Mouse (Mus musculus): ENCODE data around the gene Tiam2. TPM values are rescaled to one million over a fixed set of nuclear protein-coding genes. Genes with fewer than 3 reads are reported as not detected.
"Not testable (repeated sequence)": the region's sequence is repeated elsewhere in the genome, so short reads cannot be mapped to it uniquely, and the experiment has no call there.

Gene Tiam2
- total RNA-seq, 2 experiments from 2014 or later, result 1.4 to 2.3 TPM

- no peak for DNase-seq
- intact Hi-C loops (cut with DNase I), result no loop called here
These were observed 11.1 kb downstream of the Tiam2 start for GRCm38 (mm10) chr17:3337525-3337888.

- no peak for DNase-seq
- intact Hi-C loops (cut with DNase I), result no loop called here
These were observed 12.4 kb downstream of the Tiam2 start for GRCm38 (mm10) chr17:3338821-3339220.

DNA sequence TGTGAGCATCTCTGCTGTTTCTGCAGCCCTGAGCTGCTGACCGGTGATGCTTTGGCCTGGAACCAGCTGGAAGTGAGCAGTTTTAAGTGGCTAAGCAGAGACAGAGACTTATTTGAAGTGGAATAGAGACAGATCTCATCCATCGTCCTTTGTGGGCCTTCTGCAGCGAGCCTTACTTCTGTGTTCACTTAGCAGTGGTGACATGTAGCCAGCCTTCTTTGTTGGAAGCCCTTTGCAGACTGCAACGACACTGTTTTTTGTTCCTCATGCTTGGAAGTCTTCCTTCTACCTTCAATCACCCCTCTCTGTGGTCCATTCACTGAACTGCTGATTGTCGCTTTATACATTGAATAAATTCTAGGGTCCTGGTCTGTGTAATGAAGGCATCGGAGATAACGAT lies 18.5 kb downstream of the Tiam2 start:
- intact Hi-C loops (cut with DNase I), result loop anchor here (5.0 kb wide), 1 partner anchor 58 kb away; no protein-coding TSS in a partner anchor

GRCm38 (mm10) chr17:3345276-3345885 lies 19.0 kb downstream of the Tiam2 start:
- DNase-seq, result no peak
- intact Hi-C loops (cut with DNase I), result loop anchor here (5.0 kb wide), 1 partner anchor 58 kb away; no protein-coding TSS in a partner anchor

More for the DNA sequence above, 18.5 kb downstream of the Tiam2 start:
- DNase-seq, result no peak

DNA sequence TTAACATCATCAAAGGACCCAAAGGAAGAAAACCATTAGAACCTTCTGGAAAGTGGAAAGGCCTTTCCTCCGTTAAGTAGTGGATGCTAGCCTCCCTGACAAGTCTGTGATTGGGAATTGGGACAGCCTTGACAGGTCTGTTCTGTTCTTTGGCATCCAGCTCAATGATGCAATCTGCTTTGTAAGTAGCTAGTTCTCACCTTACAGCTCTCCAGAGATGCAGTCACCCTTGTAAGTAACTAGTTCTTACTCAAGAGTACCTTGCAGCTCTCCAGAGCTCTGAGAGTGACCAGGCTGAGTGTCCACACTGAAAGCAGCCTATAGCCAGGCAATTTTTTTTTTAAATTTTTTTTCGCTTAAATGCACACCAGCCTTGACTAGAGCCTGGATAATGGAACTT lies 21.4 kb downstream of the Tiam2 start:
- DNase-seq, result no peak
- intact Hi-C loops (cut with DNase I), result loop anchor here (5.0 kb wide), 1 partner anchor 60 kb away; no protein-coding TSS in a partner anchor

- DNase-seq, result no peak
- intact Hi-C loops (cut with DNase I), result loop anchor here (5.0 kb wide), 1 partner anchor 62 kb away; no protein-coding TSS in a partner anchor
These were observed 23.0 kb downstream of the Tiam2 start for GRCm38 (mm10) chr17:3349331-3349730.

GRCm38 (mm10) chr17:3349939-3350338 lies 23.6 kb downstream of the Tiam2 start:
- peak in 1 of 2 experiments; percentile 7 for DNase-seq
- intact Hi-C loops (cut with DNase I), result loop anchor here (5.0 kb wide), 1 partner anchor 63 kb away; no protein-coding TSS in a partner anchor

DNA sequence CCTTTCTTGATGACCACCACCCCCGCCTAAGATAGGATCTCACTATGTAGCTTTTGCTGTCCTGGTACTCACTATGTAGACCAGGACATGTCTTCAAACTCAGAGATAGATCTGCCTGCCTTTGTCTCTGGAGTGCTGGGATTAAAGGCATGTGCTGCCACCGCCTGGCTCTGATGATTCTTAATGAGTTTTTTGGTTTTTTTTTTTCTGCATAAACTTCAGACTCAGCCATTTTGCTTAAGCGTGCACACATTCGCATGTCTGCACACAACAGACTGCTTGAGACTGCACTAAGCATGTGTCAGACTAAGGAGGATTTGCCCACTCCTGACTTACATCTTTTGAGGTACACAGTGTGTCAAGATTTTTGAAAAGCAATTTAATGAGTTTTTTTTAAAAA lies 24.0 kb downstream of the Tiam2 start:
- DNase-seq, result no peak
- intact Hi-C loops (cut with DNase I), result no loop called here

GRCm38 (mm10) chr17:3351668-3352067 lies 25.3 kb downstream of the Tiam2 start:
- intact Hi-C loops (cut with DNase I), result no loop called here
- DNase-seq, result peak in 1 of 2 experiments; percentile 19

DNA sequence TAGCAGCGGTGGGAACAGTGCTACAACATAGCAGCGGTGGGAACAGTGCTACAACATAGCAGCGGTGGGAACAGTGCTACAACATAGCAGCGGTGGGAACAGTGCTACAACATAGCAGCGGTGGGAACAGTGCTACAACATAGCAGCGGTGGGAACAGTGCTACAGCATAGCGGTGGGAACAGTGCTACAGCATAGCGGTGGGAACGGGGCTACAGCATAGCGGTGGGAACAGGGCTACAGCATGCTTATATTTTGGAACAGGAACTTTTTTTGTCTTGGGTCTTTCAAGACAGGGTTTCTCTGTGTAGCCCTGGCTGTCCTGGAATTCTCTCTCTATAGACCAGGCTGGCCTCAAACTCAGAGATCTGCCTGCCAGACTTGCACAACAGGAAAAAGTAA lies 26.8 kb downstream of the Tiam2 start:
- intact Hi-C loops (cut with DNase I), result not testable (repeated sequence)

DNA sequence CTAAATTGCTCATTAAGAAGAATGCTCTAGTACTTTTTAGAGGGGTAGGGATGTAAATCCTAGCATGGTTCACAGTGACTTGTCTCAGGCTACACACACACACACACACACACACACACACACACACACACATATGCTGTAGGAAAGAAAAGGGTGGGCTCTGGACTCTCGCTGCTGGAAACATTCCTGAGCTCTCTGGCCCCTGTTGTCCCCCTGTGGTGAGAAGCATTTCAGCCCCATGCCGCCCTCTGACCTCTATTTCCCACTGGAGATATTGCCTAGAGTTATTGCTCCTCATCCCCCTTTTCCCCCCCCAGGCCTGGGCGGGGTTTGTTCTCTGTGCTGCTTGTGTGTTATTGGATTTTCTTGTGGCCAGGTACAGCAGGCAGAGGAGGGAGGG lies 28.5 kb downstream of the Tiam2 start:
- DNase-seq, result no peak
- intact Hi-C loops (cut with DNase I), result no loop called here

More for the DNA sequence above, 26.8 kb downstream of the Tiam2 start:
- DNase-seq, result not testable (repeated sequence)

DNA sequence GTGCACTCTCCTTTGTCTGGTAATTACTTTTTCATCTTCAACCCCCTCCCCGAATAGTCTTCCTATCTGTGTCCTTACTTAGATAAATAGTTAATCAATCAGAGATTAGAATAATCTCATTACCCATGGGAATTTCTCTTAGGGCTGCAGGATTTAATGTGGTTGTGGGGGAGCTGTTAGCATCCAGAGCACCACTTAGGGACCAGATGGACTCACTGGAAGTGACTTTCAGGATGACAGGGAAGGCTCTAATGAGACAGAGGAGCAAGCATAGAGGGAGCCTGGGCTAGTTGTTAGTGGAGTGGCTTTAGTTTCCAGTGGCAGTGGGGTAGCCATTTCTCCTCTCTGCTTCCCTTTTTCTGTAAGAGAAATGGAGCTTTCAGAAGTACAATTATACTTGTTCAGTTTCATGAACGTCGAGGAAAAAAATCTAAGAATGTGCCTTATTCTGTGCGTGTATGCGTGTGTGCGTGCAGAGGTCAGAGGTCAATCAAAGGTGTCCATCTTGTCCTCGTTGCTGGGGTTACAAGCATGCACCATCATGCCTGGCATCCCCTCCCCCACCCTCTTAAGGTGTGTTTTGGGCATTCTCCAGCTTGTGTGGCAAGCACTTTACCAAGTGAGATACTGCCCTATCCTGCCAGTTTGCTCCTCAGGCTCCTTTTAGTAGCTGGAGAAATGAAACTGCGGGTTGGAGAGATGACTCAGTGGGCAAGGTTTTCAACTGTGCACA lies 30.4 kb downstream of the Tiam2 start:
- no peak for DNase-seq
- intact Hi-C loops (cut with DNase I), result no loop called here

- intact Hi-C loops (cut with DNase I), result no loop called here
- no peak for DNase-seq
These were observed 33.9 kb downstream of the Tiam2 start for GRCm38 (mm10) chr17:3360236-3360635.

- no peak for DNase-seq
- intact Hi-C loops (cut with DNase I), result no loop called here
These were observed 35.4 kb downstream of the Tiam2 start for GRCm38 (mm10) chr17:3361751-3362150.

- no peak for DNase-seq
- intact Hi-C loops (cut with DNase I), result no loop called here
These were observed 36.8 kb downstream of the Tiam2 start for GRCm38 (mm10) chr17:3363216-3363615.

DNA sequence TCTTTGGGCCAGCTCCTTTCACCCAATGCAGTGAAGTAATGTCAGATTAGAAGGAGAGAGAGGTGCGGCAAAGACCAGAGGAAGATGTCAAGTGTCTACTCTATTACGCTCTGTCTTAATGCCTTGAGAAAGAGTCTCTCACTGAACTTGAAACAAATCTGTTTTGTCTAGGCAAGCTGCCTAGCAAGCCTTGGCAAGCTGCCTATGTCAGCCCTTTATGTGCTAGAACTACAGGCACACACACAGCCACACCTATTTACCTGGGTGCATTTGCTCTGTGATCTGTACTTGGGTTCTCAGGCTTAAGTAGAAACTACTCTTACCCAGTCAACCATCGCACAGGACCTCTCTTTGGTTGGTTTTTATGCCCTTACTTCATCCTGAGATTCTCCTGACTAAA lies 40.4 kb downstream of the Tiam2 start:
- peak; percentile 15 to 22 for DNase-seq
- intact Hi-C loops (cut with DNase I), result no loop called here

DNA sequence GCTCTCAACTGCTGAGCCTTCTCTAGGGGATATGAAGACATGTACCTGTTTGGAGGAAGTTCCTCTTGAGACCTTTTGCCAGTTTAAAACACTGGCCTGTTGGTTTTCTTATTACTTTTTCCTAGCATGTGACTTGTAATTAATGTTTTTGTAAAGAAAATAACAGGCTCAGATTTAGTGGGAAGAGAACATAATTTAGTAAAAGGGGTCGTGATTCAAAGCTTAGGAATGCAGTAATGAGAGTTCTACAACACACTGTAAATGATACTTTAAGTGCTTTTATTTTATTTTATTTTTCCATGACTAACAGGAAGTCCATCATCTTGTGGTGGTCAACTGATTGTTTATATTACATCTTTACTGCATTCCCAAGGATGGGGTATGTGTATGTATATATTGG lies 42.0 kb downstream of the Tiam2 start:
- intact Hi-C loops (cut with DNase I), result no loop called here
- DNase-seq, result no peak

GRCm38 (mm10) chr17:3369631-3370030 lies 43.3 kb downstream of the Tiam2 start:
- peak; percentile 12 to 14 for DNase-seq
- intact Hi-C loops (cut with DNase I), result no loop called here

DNA sequence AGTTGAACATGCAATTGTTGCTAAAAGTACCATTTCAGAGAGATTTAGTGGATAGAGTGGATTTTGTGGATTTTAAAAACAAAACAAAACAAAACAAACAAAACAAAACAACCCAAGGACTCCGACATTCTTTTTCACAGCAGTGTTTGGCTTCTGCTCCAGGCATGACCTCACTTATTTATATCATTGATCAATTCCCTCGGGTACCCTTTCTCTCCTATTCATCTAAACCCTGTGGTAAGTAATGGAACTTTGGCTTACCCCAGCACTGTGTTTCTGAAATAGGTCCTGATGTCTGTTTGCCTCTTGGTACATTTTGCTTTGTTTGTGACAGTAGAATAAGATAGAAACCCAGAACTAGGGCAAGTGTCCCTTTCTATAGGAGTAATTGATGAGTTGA lies 52.2 kb downstream of the Tiam2 start:
- no peak for DNase-seq
- intact Hi-C loops (cut with DNase I), result no loop called here

- no peak for DNase-seq
- intact Hi-C loops (cut with DNase I), result no loop called here
These were observed 53.6 kb downstream of the Tiam2 start for GRCm38 (mm10) chr17:3379753-3380588.

- no peak for DNase-seq
- intact Hi-C loops (cut with DNase I), result no loop called here
These were observed 59.0 kb downstream of the Tiam2 start for GRCm38 (mm10) chr17:3385391-3385790.
